8 mouse cellular contexts compared by ENCODE assay signal in the genomic region with DNA sequence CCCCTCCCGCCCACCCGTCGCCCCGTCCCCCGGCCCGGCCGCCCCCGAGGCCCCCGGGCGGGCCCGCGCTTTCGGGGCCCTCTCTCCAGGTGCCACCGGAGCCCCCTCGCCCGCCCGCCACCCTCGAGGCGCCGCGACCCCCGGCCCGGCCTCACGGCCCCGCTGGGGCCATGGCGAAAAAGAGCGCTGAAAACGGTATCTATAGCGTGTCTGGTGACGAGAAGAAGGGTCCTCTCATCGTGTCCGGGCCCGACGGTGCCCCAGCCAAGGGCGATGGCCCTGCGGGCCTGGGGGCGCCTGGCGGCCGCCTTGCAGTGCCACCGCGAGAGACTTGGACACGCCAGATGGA. TPM values are rescaled to one million over a fixed set of nuclear protein-coding genes. Genes with fewer than 3 reads are reported as not detected.
DNase-seq lines count a peak whose midpoint lies in the region; ATAC-seq and TF ChIP-seq lines count a peak whose summit lies in the region.

No protein-coding gene starts in this region.

- H3K4me1 ChIP-seq in CH12.LX (ENCODE audit: control insufficient read depth in 1 of 2, insufficient read depth in 2 of 2) = peaks cover 3 to 4% of the 10 kb centered on the region in 2 experiments; a peak in 3 of 4 replicates
- H3K4me1 ChIP-seq in forebrain, embryonic 15.5 days = peaks cover 22% of the 10 kb centered on the region
- no peaks in the 10 kb centered on the region for H3K4me1 ChIP-seq in liver, embryonic 13.5 days (replicated peaks)

- no peak for TF ChIP-seq POLR2A in CH12.LX (IDR thresholded peaks at IDR 0.05; ENCODE audit: low read depth, low read length)

- in situ Hi-C loops in CH12.LX (cut with MboI; ENCODE audit: low pct_ligation_motif_present, low pct_unique_long_range_greater_than_20kb, low sequenced_read_pairs) = loop anchor here (25.0 kb wide), 1 partner anchor 661 kb away; no protein-coding TSS in a partner anchor

- TF ChIP-seq RAD21 in CH12.LX (IDR thresholded peaks at IDR 0.05; ENCODE audit: low read depth, low read length) = no peak

- peaks cover 0 to 3% of the 10 kb centered on the region in 2 experiments for H3K36me3 ChIP-seq in CH12.LX (replicated peaks in 1 of 2; ENCODE audit: control insufficient read depth in 1 of 2, insufficient read depth in 1 of 2, low read length in 1 of 2)
- no peaks in the 10 kb centered on the region for H3K36me3 ChIP-seq in forebrain, embryonic 15.5 days
- no peaks in the 10 kb centered on the region for H3K36me3 ChIP-seq in liver, embryonic 13.5 days

- no peaks in the 10 kb centered on the region for H3K79me2 ChIP-seq in CH12.LX (replicated peaks; ENCODE audit: control insufficient read depth, extremely low read depth, insufficient read depth, poor library complexity, severe bottlenecking)

- dilution Hi-C loops in CH12.LX (cut with MboI; ENCODE audit: extremely low pct_ligation_motif_present, extremely low pct_unique_long_range_greater_than_20kb, low sequenced_read_pairs) = no loop called here

- peak overlapping the region; percentile 64 for H3K4me2 ChIP-seq in CH12.LX (ENCODE audit: insufficient read depth, low read depth, poor library complexity, severe bottlenecking)
- peak overlapping the region; percentile 66 for H3K4me2 ChIP-seq in forebrain, embryonic 15.5 days (replicated peaks)
- H3K4me2 ChIP-seq in liver, embryonic 13.5 days = peak overlapping the region; percentile 72

- H3K4me3 ChIP-seq in CH12.LX (replicated peaks in 1 of 3; ENCODE audit: low read depth in 2 of 3, low read length in 2 of 3, poor library complexity in 1 of 3) = no peak overlapping the region
- H3K4me3 ChIP-seq in forebrain, embryonic 15.5 days = peak overlapping the region; percentile 67
- peak overlapping the region; percentile 56 for H3K4me3 ChIP-seq in liver, embryonic 13.5 days (replicated peaks)

- H3K9me3 ChIP-seq in CH12.LX (replicated peaks; ENCODE audit: low read length) = no peaks in the 10 kb centered on the region
- no peaks in the 10 kb centered on the region for H3K9me3 ChIP-seq in forebrain, embryonic 15.5 days
- no peaks in the 10 kb centered on the region for H3K9me3 ChIP-seq in liver, embryonic 13.5 days (replicated peaks)

- H3K9ac ChIP-seq in CH12.LX (ENCODE audit: insufficient read depth, low read depth) = peak overlapping the region; percentile 44
- H3K9ac ChIP-seq in forebrain, embryonic 15.5 days (replicated peaks) = peak overlapping the region; percentile 68
- H3K9ac ChIP-seq in liver, embryonic 13.5 days = peak overlapping the region; percentile 64

- TF ChIP-seq CTCF in CH12.LX (conservative IDR thresholded peaks at IDR 0.05 in 1 of 2, IDR thresholded peaks at IDR 0.05 in 1 of 2; ENCODE audit: low read depth in 2 of 2, low read length in 2 of 2) = no peak

- ATAC-seq in forebrain, embryonic 15.5 days (replicated peaks) = peak; percentile 17
- ATAC-seq in liver, embryonic 13.5 days (ENCODE audit: low read depth) = no peak
- no peak for ATAC-seq in frontal cortex, adult (ENCODE audit: low TSS enrichment)

- H3K27ac ChIP-seq in CH12.LX (ENCODE audit: insufficient read depth, low read depth) = no peak overlapping the region
- H3K27ac ChIP-seq in forebrain, embryonic 15.5 days (replicated peaks) = peak overlapping the region; percentile 40
- no peak overlapping the region for H3K27ac ChIP-seq in liver, embryonic 13.5 days

- no peak for TF ChIP-seq EP300 in CH12.LX (IDR thresholded peaks at IDR 0.05; ENCODE audit: low read length)

- WGBS in forebrain, embryonic 15.5 days = 16% methylated on average over 21 of the region's 42 CpGs
- WGBS in liver, embryonic 13.5 days (ENCODE audit: insufficient replicate concordance) = 22% methylated on average over 32 of the region's 42 CpGs

- DNase-seq in heart, adult 11 months = peak; percentile 75
- DNase-seq in heart, postnatal 4 days = no peak
- DNase-seq in CH12.LX (ENCODE audit: extremely low read depth) = no peak
- DNase-seq in liver, embryonic 13.5 days = no peak
- DNase-seq in ovary, postnatal 36 days (ENCODE audit: low spot score) = no peak
- no peak for DNase-seq in layer of hippocampus, adult 11-12 months (ENCODE audit: low spot score)

- no peaks in the 10 kb centered on the region for H3K27me3 ChIP-seq in CH12.LX (replicated peaks)
- no peaks in the 10 kb centered on the region for H3K27me3 ChIP-seq in forebrain, embryonic 15.5 days
- peaks cover 36% of the 10 kb centered on the region for H3K27me3 ChIP-seq in liver, embryonic 13.5 days

TF ChIP-seq in CH12.LX, 34 proteins besides CTCF, POLR2A, EP300 and RAD21:
- TF ChIP-seq MXI1 (IDR thresholded peaks at IDR 0.05; ENCODE audit: low read depth, low read length) = no peak
- TF ChIP-seq CHD2 (IDR thresholded peaks at IDR 0.05; ENCODE audit: low read length) = no peak
- no peak for TF ChIP-seq ZMIZ1 (IDR thresholded peaks at IDR 0.05; ENCODE audit: low read depth, low read length)
- TF ChIP-seq USF1 (IDR thresholded peaks at IDR 0.05; ENCODE audit: low read depth, low read length) = no peak
- TF ChIP-seq JUND (conservative IDR thresholded peaks at IDR 0.05; ENCODE audit: low read depth, low read length) = no peak
- TF ChIP-seq ELF1 (IDR thresholded peaks at IDR 0.05; ENCODE audit: low read depth, low read length) = no peak
- no peak for TF ChIP-seq GABPA (IDR thresholded peaks at IDR 0.05; ENCODE audit: insufficient replicate concordance, low read depth, low read length)
- no peak for TF ChIP-seq TCF12 (IDR thresholded peaks at IDR 0.05; ENCODE audit: low read depth, low read length)
- no peak for TF ChIP-seq ZC3H11A (IDR thresholded peaks at IDR 0.05; ENCODE audit: low read depth, low read length)
- no peak for TF ChIP-seq MYC (IDR thresholded peaks at IDR 0.05; ENCODE audit: low read depth, low read length)
- no peak for TF ChIP-seq KAT2A (IDR thresholded peaks at IDR 0.05; ENCODE audit: insufficient replicate concordance, low read length)

RNA-seq across cellular contexts. Expression of a gene that starts 0.6 kb away (rescaled TPM):
- total RNA-seq in heart, postnatal 4 days (2021) = 100 to 1,000 TPM; 120 TPM
- total RNA-seq in CH12.LX (2012; rRNA removed) = 3.2 and 4.2 TPM in 2 replicates
- 0.39 and 0.70 TPM in 2 replicates for total RNA-seq in CH12.LX (2014; rRNA removed)
- polyA plus RNA-seq in CH12.LX (2012; ENCODE audit: insufficient read length, low read depth) = 1.9 and 2.2 TPM in 2 replicates
- polyA plus RNA-seq in forebrain, embryonic 15.5 days (2015; fragmentation: Nextera tagmentation; extraction: Ambion mirVana) = 6.5 and 7.0 TPM in 2 replicates
- 0.38 and 0.41 TPM in 2 replicates for polyA plus RNA-seq in liver, embryonic 13.5 days (2015; fragmentation: Nextera tagmentation; extraction: Ambion mirVana)

RNA-seq across cellular contexts. Expression of a gene that starts 13.7 kb away (rescaled TPM):
- 10 to 100 TPM; 10.4 to 12.7 TPM for total RNA-seq in heart, postnatal 4 days (2021)
- not detected in 2 replicates for total RNA-seq in CH12.LX (2012; rRNA removed)
- not detected in 2 replicates for total RNA-seq in CH12.LX (2014; rRNA removed)
- polyA plus RNA-seq in CH12.LX (2012; ENCODE audit: insufficient read length, low read depth) = not detected in 2 replicates
- 105 and 109 TPM in 2 replicates for polyA plus RNA-seq in forebrain, embryonic 15.5 days (2015; fragmentation: Nextera tagmentation; extraction: Ambion mirVana)
- 1.1 and 1.2 TPM in 2 replicates for polyA plus RNA-seq in liver, embryonic 13.5 days (2015; fragmentation: Nextera tagmentation; extraction: Ambion mirVana)

RNA-seq across cellular contexts. Expression of a gene that starts 34.4 kb away (rescaled TPM):
- under 1 TPM; 0.18 to 0.19 TPM for total RNA-seq in heart, postnatal 4 days (2021)
- 0.17 and 0.29 TPM in 2 replicates for total RNA-seq in CH12.LX (2012; rRNA removed)
- 0.09 and 0.19 TPM in 2 replicates for total RNA-seq in CH12.LX (2014; rRNA removed)
- polyA plus RNA-seq in CH12.LX (2012; ENCODE audit: insufficient read length, low read depth) = 0.23 and 0.47 TPM in 2 replicates
- polyA plus RNA-seq in forebrain, embryonic 15.5 days (2015; fragmentation: Nextera tagmentation; extraction: Ambion mirVana) = 0.33 and 0.43 TPM in 2 replicates
- 36.2 and 36.4 TPM in 2 replicates for polyA plus RNA-seq in liver, embryonic 13.5 days (2015; fragmentation: Nextera tagmentation; extraction: Ambion mirVana)

RNA-seq across cellular contexts. Expression of a gene that starts 42.4 kb away (rescaled TPM):
- 10 to 100 TPM; 94.0 to 99.8 TPM for total RNA-seq in heart, postnatal 4 days (2021)
- total RNA-seq in CH12.LX (2012; rRNA removed) = 119 and 134 TPM in 2 replicates
- total RNA-seq in CH12.LX (2014; rRNA removed) = 239 TPM in 2 replicates
- polyA plus RNA-seq in CH12.LX (2012; ENCODE audit: insufficient read length, low read depth) = 176 and 181 TPM in 2 replicates
- polyA plus RNA-seq in forebrain, embryonic 15.5 days (2015; fragmentation: Nextera tagmentation; extraction: Ambion mirVana) = 98.3 and 101 TPM in 2 replicates
- polyA plus RNA-seq in liver, embryonic 13.5 days (2015; fragmentation: Nextera tagmentation; extraction: Ambion mirVana) = 171 and 180 TPM in 2 replicates

RNA-seq across cellular contexts. Expression of a gene that starts 42.8 kb away (rescaled TPM):
- total RNA-seq in heart, postnatal 4 days (2021) = 10 to 100 TPM; 20.4 to 20.7 TPM
- 5.6 and 5.9 TPM in 2 replicates for total RNA-seq in CH12.LX (2012; rRNA removed)
- 2.5 and 2.8 TPM in 2 replicates for total RNA-seq in CH12.LX (2014; rRNA removed)
- polyA plus RNA-seq in CH12.LX (2012; ENCODE audit: insufficient read length, low read depth) = 10.2 and 11.4 TPM in 2 replicates
- 11.1 and 12.0 TPM in 2 replicates for polyA plus RNA-seq in forebrain, embryonic 15.5 days (2015; fragmentation: Nextera tagmentation; extraction: Ambion mirVana)
- polyA plus RNA-seq in liver, embryonic 13.5 days (2015; fragmentation: Nextera tagmentation; extraction: Ambion mirVana) = 7.2 and 7.5 TPM in 2 replicates

Comparison
In these comparisons a context has a peak if more than half of its experiments do, and no peak if none do; other contexts are left out.
1. H3K4me3 ChIP-seq: peak in forebrain, embryonic 15.5 days (single experiment) and liver, embryonic 13.5 days (single experiment); none in CH12.LX (0 of 3).
2. RNA of a gene that starts 13.7 kb away (polyA plus RNA-seq): 105 to 109 TPM in forebrain, embryonic 15.5 days; 1.1 to 1.2 TPM in liver, embryonic 13.5 days and not detected in CH12.LX; every median in the first group is over 10 times any median in the second.
3. RNA of a gene that starts 34.4 kb away (polyA plus RNA-seq): 36.2 to 36.4 TPM in liver, embryonic 13.5 days; 0.23 to 0.47 TPM in CH12.LX and 0.33 to 0.43 TPM in forebrain, embryonic 15.5 days; every median in the first group is over 10 times any median in the second.
4. Peak in every context shown above with its lines, with median percentiles within 50 percentile points of each other: H3K4me2 ChIP-seq and H3K9ac ChIP-seq.